Mouse (Mus musculus) embryonic facial prominence, embryonic 13.5 days (tissue): ENCODE measurements around the gene Cldn11. TPM values are rescaled to one million over a fixed set of nuclear protein-coding genes. Genes with fewer than 3 reads are reported as not detected.
"Not testable (repeated sequence)": the region's sequence is repeated elsewhere in the genome, so short reads cannot be mapped to it uniquely, and the experiment has no call there.

Source experiments
- ATAC-seq: fragments of 200-750 bp; cut with Nextera tagmentation; 2 replicates; pipeline ENCODE4 v1.8.0; 2017; ENCODE audit warnings: low read depth; ENCODE audit not compliant: insufficient number of reproducible peaks, insufficient read depth, low FRiP score, low TSS enrichment
- H3K27ac ChIP-seq: fragments of 300-500 bp; sonication (generic); 2 replicates; pipeline ENCODE4 v1.5.1; 2015; ENCODE audit warnings: moderate library complexity, mild to moderate bottlenecking, inconsistent platforms
- H3K27me3 ChIP-seq: fragments of 300-500 bp; sonication (generic); 2 replicates; pipeline ENCODE4 v1.6.1; 2015; ENCODE audit warnings: mild to moderate bottlenecking, inconsistent platforms
- H3K36me3 ChIP-seq: fragments of 300-500 bp; sonication (generic); 2 replicates; pipeline ENCODE4 v1.6.1; 2015; ENCODE audit warnings: mild to moderate bottlenecking, inconsistent platforms
- H3K4me1 ChIP-seq: fragments of 300-500 bp; sonication (generic); 2 replicates; pipeline ENCODE4 v1.6.1; 2015; ENCODE audit warnings: inconsistent platforms
- H3K4me2 ChIP-seq: fragments of 300-500 bp; sonication (generic); 2 replicates; pipeline ENCODE4 v1.6.1; 2015; ENCODE audit warnings: moderate library complexity, mild to moderate bottlenecking, inconsistent platforms
- H3K4me3 ChIP-seq: fragments of 300-500 bp; sonication (generic); 2 replicates; pipeline ENCODE4 v1.5.1; 2015; ENCODE audit warnings: mild to moderate bottlenecking, inconsistent platforms
- H3K9ac ChIP-seq: fragments of 300-500 bp; sonication (generic); 2 replicates; pipeline ENCODE4 v1.6.1; 2015; ENCODE audit warnings: mild to moderate bottlenecking, inconsistent platforms
- H3K9me3 ChIP-seq: fragments of 300-500 bp; sonication (generic); 2 replicates; pipeline ENCODE4 v1.6.1; 2016; ENCODE audit warnings: inconsistent platforms
- WGBS: fragments of 180-500 bp; shearing (Covaris S2); methylation state at CpG from one replicate; pipeline ENCODE4 v1.1.7; 2015; ENCODE audit warnings: mixed read lengths; 5-methylcytosine and 5-hydroxymethylcytosine counted together
- polyA plus RNA-seq: library from polyadenylated mRNA; unstranded; fragments of >200 nt; fragmentation: Nextera tagmentation; extraction: Ambion mirVana; gene quantifications from 2 replicates; pipeline ENCODE4 v1.2.1, GENCODE M21; 2015

The Cldn11 gene
- polyA plus RNA-seq, 1 experiment from 2014 or later: 18.1 TPM

DNA sequence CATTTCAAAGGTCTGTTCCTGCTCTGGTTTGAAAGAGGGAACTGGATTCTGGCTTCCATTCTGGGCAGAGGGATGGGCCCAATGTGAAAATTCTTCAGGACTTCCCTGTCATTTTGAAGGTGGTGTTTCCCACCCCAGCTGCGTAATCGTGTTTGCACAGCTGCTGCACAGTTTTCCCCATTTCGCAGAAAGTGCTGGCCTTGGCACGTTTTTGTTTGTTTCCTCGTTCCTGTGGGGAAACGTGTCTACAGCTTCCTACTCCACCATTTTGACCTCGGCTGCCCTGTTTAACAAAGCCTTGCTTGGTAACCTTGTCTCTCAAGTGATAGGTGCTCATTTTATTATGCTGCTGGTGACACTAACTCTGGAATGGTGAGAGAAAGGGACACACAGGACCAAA is 15.0 kb upstream of the Cldn11 start:
- H3K27me3 ChIP-seq: no peaks in the 10 kb centered on the region
- ATAC-seq: no peak
- no peaks in the 10 kb centered on the region for H3K36me3 ChIP-seq
- no peaks in the 10 kb centered on the region for H3K9me3 ChIP-seq
- 76% methylated on average over 7 of the region's 7 CpGs for WGBS
- H3K4me3 ChIP-seq: no peak overlapping the region
- H3K9ac ChIP-seq: no peak overlapping the region
- H3K4me1 ChIP-seq: no peaks in the 10 kb centered on the region
- H3K4me2 ChIP-seq: no peak overlapping the region
- H3K27ac ChIP-seq: no peak overlapping the region

DNA sequence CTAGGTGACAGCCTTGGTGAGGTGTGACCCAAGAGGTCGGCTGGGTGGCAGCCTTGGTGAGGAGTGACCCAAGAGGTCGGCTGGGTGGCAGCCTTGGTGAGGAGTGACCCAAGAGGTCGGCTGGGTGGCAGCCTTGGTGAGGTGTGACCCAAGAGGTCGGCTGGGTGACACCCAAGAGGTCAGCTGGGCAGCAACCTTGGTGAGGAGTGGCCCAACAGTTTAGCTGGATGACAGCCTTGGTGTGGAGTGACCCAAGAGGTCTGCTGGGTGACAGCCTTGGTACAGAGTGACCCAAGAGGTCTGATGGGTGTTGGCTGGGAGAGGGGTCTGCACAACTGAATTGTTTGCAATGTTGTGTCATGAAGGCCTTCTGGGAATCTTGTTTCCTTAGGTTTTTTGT is 13.1 kb upstream of the Cldn11 start:
- not testable (repeated sequence) for H3K4me2 ChIP-seq, H3K9me3 ChIP-seq, H3K9ac ChIP-seq, H3K36me3 ChIP-seq, H3K4me1 ChIP-seq, H3K27ac ChIP-seq, ATAC-seq, H3K27me3 ChIP-seq, H3K4me3 ChIP-seq
- WGBS: 60% methylated on average over 4 of the region's 4 CpGs

DNA sequence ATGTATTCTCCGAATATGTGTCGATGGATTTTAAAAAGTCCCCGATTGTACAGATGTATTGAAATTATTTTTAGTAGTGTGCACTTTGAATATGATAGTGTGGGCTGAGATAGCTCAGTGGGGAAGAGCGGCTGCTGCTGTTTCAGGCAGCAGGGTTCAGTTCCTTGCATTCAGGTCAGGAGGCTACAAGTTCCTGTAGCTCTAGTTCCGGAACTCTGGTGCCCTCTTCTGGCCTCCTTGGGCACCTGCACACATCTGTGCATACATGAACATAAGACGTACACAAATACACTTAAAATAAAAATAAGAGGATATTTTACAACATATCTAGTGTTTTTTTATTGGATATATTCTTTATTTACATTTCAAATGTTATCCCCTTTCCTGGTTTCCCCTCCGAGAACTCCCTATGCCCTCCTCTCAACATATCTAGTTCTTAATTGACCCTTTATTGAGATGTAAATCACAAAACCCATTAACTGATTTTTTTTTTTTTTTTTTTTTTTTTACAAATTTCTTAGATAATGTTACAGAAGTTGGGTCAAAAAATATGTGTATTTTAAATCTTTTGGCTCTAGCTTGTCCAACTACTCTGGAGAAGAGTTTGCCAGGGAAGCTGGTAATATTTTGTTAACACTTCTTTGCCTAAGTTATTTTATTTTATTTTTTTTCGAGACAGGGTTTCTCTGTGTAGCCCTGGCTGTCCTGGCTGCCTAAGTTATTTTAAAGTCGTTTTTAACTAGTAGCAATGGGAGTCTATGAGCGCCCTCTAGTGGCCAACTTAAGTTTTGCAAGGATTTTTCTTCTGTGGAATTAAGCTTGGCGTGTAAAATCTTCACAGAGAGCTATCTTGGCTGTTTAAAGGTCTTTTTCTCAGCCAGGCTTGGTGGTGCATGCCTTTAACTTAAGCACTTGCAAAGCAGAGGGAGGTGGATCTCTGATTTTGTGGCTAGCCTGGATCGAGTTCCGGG is 11.0 kb upstream of the Cldn11 start:
- Histone ChIP-seq H3K27ac (no peak overlapping the region), H3K9me3 (no peaks in the 10 kb centered on the region), H3K4me1 (no peaks in the 10 kb centered on the region), H3K9ac (no peak overlapping the region), H3K4me3 (no peak overlapping the region), H3K27me3 (no peaks in the 10 kb centered on the region), H3K4me2 (no peak overlapping the region), H3K36me3 (no peaks in the 10 kb centered on the region)
- ATAC-seq: no peak
- WGBS: 58% methylated on average over 13 of the region's 13 CpGs

DNA sequence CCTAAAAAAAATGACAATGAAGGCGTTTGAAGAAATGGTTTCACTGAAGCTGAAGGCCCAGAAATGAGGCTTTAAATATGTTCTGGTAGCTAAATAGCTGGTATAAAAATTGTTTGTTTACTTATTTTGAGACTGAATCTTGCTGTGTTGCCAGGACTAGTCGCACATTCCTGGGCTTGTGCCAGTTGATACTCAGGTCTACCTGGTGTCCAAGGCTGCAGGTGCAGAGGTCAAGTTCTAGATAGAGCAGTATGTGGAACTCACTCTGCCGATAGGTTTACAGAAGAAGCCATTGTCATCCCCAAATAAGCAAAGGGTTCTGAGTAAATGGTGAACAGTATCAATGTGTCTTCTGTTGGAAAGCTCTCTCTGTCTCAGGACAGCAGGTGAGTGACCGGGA is 8.1 kb upstream of the Cldn11 start:
- no peak overlapping the region for H3K4me2 ChIP-seq
- H3K9ac ChIP-seq: no peak overlapping the region
- 86% methylated on average over 4 of the region's 4 CpGs for WGBS
- H3K27me3 ChIP-seq: no peaks in the 10 kb centered on the region
- no peaks in the 10 kb centered on the region for H3K4me1 ChIP-seq
- H3K4me3 ChIP-seq: no peak overlapping the region
- H3K9me3 ChIP-seq: no peaks in the 10 kb centered on the region
- H3K27ac ChIP-seq: no peak overlapping the region
- H3K36me3 ChIP-seq: no peaks in the 10 kb centered on the region
- ATAC-seq: no peak

DNA sequence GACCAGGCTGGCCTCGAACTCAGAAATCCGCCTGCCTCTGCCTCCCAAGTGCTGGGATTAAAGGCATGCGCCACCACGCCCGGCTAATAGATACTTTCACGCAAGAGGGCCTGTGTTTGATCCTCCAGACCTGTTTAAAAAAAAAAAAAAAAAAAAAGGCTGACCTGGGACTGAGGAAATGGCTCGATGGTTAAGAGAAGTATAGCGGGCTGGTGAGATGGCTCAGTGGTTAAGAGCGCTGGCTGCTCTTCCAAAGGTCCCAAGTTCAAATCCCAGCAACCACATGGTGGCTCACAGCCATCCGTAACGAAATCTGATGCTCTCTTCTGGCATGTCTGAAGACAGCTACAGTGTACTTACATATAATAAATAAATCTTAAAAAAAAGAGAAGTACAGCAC is 4.5 kb upstream of the Cldn11 start:
- not testable (repeated sequence) for H3K9ac ChIP-seq, H3K27ac ChIP-seq, H3K4me3 ChIP-seq, H3K4me2 ChIP-seq, H3K36me3 ChIP-seq, ATAC-seq, H3K9me3 ChIP-seq
- peaks cover 11% of the 10 kb centered on the region for H3K4me1 ChIP-seq
- WGBS: 81% methylated on average over 11 of the region's 11 CpGs
- H3K27me3 ChIP-seq: peaks cover 25% of the 10 kb centered on the region

DNA sequence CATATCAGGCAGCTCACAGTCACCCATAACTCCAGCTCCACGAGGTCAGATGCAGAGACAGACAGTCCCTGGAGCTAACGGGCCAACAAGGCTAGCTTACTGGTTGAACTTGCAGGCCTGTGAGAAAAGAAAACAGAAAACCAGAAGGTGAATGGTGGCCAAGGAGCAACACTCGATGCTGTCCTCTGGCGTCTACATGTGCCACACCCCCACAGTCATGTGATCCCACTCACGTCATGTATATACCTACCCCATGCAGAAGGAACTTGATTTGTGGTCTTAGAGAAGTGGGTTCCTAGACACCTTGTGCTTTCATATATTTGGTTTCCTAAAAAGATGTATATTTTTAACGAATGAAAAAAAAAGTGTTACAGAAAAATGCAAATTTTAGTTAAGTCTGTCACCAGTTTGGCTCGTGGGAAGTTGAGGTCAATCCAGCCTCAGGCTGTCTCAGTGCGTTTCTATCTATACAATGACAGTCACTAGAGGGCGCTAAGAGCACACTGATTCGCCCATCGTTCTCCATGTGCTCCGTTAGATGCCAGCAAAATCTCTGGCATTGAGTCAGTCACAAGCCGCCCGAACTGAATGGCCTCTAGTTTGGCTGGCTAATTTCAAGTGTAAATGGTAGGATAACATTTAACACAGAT is 4.0 kb upstream of the Cldn11 start:
- Histone ChIP-seq H3K36me3 (no peaks in the 10 kb centered on the region), H3K4me3 (no peak overlapping the region), H3K4me2 (peak overlapping the region; percentile 37; the same call in 1 of the 2 replicates), H3K9me3 (no peaks in the 10 kb centered on the region), H3K27ac (no peak overlapping the region), H3K4me1 (peaks cover 11% of the 10 kb centered on the region), H3K27me3 (peaks cover 30% of the 10 kb centered on the region), H3K9ac (no peak overlapping the region)
- WGBS: 12% methylated on average over 14 of the region's 14 CpGs
- ATAC-seq: no peak

DNA sequence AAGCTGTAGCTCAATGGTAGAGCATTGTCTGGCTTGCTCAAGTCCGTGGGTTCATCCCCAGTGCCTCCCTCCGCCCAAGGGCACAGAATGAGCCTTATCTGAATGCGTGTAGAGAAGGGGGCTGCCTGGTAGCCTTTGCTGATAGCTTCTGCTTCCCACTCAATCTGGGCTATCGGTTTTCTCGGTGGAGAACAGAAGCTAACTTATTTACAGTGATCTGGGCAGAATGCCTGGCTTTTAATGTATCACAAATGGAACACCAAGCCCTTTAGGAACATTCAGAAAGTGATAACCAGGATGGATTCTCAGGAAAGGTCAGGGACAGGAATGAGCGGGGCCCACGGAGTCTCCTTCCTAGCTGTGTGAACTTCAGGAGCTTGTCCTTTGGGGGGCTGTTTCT is 1.1 kb upstream of the Cldn11 start:
- WGBS: 73% methylated on average over 7 of the region's 7 CpGs
- Histone ChIP-seq H3K9me3 (no peaks in the 10 kb centered on the region), H3K36me3 (no peaks in the 10 kb centered on the region), H3K27ac (no peak overlapping the region), H3K4me1 (peaks cover 21% of the 10 kb centered on the region), H3K9ac (no peak overlapping the region), H3K27me3 (peaks cover 33% of the 10 kb centered on the region), H3K4me3 (no peak overlapping the region), H3K4me2 (no peak overlapping the region)
- no peak for ATAC-seq

DNA sequence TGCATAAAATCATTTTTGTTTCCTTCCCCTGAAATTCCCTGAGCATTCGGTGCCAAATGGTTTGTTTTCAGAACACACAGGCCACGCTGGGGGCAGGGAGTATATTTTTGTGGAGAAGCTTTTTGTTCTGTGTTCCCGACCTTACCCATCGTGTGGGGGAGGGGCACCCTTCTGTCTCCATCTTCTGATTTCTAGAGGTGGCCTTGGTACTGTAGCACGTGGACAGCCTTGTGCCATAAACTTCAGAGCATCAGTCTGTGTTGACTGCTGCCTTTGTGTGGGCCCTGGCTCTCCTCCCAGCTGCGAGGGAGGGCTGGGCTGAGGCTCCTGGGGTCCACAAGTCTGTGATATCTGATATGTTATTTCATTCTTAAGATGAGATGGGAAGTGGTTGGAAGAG is 2.4 kb downstream of the Cldn11 start:
- Histone ChIP-seq H3K36me3 (no peaks in the 10 kb centered on the region), H3K27me3 (peaks cover 33% of the 10 kb centered on the region), H3K9ac (no peak overlapping the region), H3K27ac (no peak overlapping the region), H3K9me3 (no peaks in the 10 kb centered on the region), H3K4me1 (peaks cover 29% of the 10 kb centered on the region), H3K4me3 (no peak overlapping the region), H3K4me2 (peak overlapping the region; percentile 84; the same call in 1 of the 2 replicates)
- 58% methylated on average over 6 of the region's 6 CpGs for WGBS
- no peak for ATAC-seq

DNA sequence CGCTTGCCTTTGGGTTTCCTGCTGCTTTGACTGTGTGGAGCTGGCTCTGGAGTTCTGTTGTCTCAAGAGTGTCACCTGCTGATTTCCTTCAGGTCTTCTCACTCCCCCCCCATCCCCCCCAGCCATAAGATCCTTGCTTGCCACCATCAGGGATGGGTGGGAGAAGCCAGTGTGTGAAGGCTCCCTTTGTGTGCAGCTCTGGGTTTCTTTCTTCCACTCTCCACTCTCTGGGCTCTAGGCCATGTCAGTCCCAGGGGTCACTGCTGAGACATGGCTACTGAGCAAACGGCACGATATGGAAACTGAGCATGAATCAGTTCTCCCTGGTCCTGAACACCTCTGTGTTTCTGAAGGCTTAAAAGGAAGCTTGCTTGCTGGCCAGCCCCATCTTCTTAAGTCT is 6.4 kb downstream of the Cldn11 start:
- Histone ChIP-seq H3K27ac (no peak overlapping the region), H3K4me1 (peaks cover 38% of the 10 kb centered on the region), H3K36me3 (no peaks in the 10 kb centered on the region), H3K9ac (no peak overlapping the region), H3K4me2 (no peak overlapping the region), H3K27me3 (no peaks in the 10 kb centered on the region; the same call in 1 of the 2 replicates), H3K9me3 (no peaks in the 10 kb centered on the region), H3K4me3 (no peak overlapping the region)
- ATAC-seq: no peak
- 30% methylated on average over 3 of the region's 3 CpGs for WGBS

DNA sequence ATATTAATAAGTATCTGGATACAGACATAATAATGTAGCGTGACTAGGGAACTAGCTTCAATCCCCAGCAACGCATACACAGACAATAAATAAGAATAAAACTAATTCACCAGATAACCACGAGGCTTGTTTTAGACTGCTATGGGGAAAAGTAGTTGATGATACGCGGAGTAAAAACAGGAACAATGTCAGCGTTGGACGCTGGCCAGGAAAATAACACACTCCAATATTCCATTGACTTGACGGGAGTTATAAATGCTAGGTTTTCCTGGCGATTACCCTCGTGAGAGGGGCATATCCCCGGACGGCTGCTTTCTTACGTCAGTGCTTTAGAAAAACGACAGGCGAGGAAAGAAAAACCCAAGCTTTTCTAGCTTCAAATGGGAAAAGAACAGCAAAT is 8.1 kb downstream of the Cldn11 start:
- WGBS: 55% methylated on average over 15 of the region's 15 CpGs
- H3K4me3 ChIP-seq: no peak overlapping the region

DNA sequence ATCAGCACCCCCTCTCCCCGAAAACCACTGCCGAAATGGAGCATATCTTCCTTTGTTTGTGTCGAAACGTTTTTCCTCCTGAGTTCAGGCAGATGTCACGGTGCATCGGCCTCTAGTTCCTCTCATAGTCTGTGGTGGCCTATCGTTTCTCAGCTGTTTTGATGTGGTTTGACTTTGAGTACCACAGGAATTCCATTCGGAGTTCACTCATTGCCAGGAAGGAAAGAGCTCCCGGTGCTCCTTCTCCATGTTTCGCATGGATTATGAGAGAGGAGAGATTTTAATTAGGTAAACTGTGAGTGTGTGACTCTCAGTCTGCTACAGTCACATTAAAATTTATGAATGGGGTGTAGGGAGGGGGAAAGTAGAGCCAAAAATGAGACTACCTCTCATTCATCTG is 10.3 kb downstream of the Cldn11 start:
- H3K9me3 ChIP-seq: no peaks in the 10 kb centered on the region
- no peak for ATAC-seq
- H3K4me3 ChIP-seq: no peak overlapping the region
- 31% methylated on average over 10 of the region's 10 CpGs for WGBS
- H3K27me3 ChIP-seq: no peaks in the 10 kb centered on the region
- H3K9ac ChIP-seq: no peak overlapping the region
- H3K4me1 ChIP-seq: peaks cover 39% of the 10 kb centered on the region
- H3K36me3 ChIP-seq: no peaks in the 10 kb centered on the region
- H3K4me2 ChIP-seq: no peak overlapping the region
- no peak overlapping the region; the same call in 1 of the 2 replicates for H3K27ac ChIP-seq

More for the DNA sequence above, 8.1 kb downstream of the Cldn11 start:
- H3K4me2 ChIP-seq: no peak overlapping the region
- H3K9ac ChIP-seq: no peak overlapping the region
- ATAC-seq: no peak
- no peak overlapping the region for H3K27ac ChIP-seq
- no peaks in the 10 kb centered on the region; the same call in 1 of the 2 replicates for H3K27me3 ChIP-seq
- no peaks in the 10 kb centered on the region for H3K36me3 ChIP-seq
- peaks cover 36% of the 10 kb centered on the region for H3K4me1 ChIP-seq
- H3K9me3 ChIP-seq: no peaks in the 10 kb centered on the region

DNA sequence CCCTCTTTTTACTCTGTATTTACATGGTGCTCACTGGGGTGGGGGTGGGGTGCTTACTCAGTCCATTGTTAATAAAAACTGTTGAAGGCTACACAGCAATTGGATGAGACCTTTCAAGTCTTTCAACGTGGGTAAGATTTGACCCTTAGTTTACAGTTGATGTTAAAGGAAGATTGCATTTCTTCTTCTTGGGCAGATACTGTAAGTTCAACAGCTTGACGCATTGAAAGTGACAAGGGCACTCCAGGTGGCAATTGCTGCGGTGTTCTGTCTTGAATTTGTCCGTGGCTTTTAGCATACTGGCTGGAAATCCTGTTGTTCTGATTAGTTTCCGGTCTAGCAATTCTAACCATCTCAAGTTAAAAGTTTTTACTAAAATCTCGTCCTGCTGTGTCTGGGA is 11.6 kb downstream of the Cldn11 start:
- peaks cover 42% of the 10 kb centered on the region for H3K4me1 ChIP-seq
- no peaks in the 10 kb centered on the region for H3K27me3 ChIP-seq
- no peak for ATAC-seq
- H3K9ac ChIP-seq: no peak overlapping the region
- H3K4me3 ChIP-seq: no peak overlapping the region
- H3K36me3 ChIP-seq: no peaks in the 10 kb centered on the region
- H3K4me2 ChIP-seq: no peak overlapping the region
- H3K27ac ChIP-seq: no peak overlapping the region
- no peaks in the 10 kb centered on the region for H3K9me3 ChIP-seq
- 16% methylated on average over 6 of the region's 6 CpGs for WGBS
